Mouse (Mus musculus) gastrocnemius, postnatal 14 days (tissue): ENCODE measurements around the gene Efs. TPM values are rescaled to one million over a fixed set of nuclear protein-coding genes. Genes with fewer than 3 reads are reported as not detected.
"Not testable (repeated sequence)": the region's sequence is repeated elsewhere in the genome, so short reads cannot be mapped to it uniquely, and the experiment has no call there.

Source experiments
- DNase-seq: peaks from one replicate; pipeline ENCODE4 v3.0.0; 2021; ENCODE audit warnings: mixed read lengths
- intact Hi-C: fragments of 180-260 bp; cut with DNase I; formaldehyde crosslinking; loops from one replicate; pipeline ENCODE4 v1.15.1; 2025; ENCODE audit warnings: low total_unique reads
- total RNA-seq, 2 experiments: library from RNA; stranded (reverse); gene quantifications; 2 replicates each; pipeline ENCODE4 v1.2.3; 2021

Gene Efs
- total RNA-seq, 2 experiments from 2014 or later: 5.1 to 7.4 TPM

DNA sequence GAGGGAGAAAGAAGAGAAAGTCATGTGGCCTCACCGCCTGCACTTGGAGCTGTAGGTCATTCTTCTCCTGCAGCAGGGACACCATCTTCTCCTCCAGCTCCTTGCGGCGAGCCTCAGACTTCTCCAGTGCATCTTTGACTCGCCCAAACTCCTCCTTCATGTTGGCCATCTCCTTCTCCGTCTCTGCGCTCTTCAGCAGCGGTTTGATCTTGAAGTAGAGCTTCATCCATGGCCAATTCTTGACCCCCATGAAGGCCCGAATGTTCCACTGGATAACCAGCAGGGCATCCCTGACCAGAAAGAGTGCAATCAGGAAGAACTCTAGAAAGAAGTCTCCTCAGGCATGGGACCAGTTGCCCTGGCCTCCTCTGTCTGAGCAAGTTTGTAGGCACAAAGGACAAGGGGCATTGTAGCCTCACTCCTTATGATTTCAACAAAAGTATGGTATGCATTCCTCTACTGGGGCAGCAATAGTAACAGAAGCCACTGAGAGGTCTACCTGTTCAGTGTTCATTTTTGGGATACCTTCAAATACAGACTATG lies 27.8 kb upstream of the Efs start:
- intact Hi-C loops: no loop called here

DNA sequence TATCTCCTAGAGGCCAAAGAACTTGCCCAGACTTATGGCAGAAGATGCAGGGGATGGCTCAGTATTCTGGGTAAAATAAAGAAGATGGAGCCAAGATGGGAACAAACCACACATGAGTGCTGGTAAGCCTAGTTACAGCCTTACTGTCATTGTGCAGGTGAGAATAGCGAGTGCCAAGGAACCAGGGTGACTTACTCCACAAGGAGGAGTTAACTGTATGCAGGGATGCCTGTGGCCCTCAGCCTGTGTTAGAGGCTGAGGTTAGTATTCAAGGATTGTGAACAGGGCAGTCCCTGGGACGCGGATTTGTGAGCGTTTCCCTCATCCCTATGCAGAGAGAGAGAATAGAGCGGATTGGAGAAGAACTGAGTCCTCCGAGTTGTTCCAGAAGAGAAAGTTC lies 25.7 kb upstream of the Efs start:
- intact Hi-C loops: no loop called here
- DNase-seq: no peak

More for the DNA sequence above, 27.8 kb upstream of the Efs start:
- DNase-seq: no peak

DNA sequence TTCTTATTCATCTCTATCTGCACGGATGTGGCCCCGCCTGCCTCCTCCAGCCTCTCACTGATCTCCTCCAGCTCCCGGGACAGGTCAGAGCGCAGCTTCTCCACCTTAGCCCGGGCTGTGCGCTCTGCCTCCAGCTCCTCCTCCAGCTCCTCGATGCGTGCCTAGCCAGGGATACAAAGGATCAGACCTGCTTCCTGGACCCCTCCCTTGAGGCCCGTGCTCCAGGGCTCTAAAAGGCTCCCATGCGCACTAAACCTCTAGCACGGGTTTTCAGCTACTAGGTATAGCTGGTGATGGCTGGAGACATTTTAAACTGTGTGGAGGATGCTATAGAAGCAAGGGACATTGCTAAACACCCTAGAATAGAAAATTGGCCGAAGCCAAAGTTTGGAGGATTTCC lies 24.6 kb upstream of the Efs start:
- no peak for DNase-seq
- intact Hi-C loops: no loop called here

DNA sequence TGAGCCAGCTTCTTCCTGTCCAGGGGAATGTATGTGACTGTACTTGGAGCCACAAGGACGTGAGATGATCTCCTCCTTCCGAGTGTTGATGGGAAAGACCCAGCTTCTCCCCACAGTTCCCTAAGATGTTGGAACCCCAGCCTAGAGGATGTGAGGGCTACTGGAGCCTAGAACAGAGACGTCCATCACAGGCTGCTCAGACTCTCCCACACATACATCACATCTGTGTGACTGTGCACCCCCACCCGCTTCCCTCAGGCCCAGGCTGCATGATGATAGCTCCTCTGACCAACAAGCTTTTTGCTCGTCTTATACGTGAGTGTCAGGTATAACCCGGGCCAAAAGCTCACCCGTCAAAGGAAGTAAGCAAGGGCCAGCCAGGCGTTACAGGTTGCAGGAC lies 22.9 kb upstream of the Efs start:
- no peak for DNase-seq
- intact Hi-C loops: loop anchor here (5.0 kb wide), 1 partner anchor 59 kb away; no protein-coding TSS in a partner anchor

DNA sequence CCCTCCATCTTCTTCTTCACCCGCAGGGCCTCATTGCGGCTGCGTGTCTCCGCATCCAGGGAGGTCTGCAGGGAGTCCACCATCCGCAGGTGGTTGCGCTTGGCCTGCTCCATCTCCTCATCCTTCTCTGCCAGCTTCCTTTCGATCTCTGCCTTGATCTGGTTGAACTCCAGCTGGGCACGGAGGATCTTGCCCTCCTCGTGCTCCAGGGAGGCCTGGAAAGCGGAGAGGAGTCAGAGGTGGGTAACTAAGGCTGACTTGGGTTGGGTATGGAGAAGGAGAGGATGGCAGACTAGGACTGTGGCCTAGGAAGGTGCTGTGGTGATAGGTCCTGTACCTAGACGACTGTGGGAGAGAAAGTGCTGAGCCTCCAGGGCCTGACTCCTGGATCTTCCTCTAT lies 21.1 kb upstream of the Efs start:
- not testable (repeated sequence) for DNase-seq
- intact Hi-C loops: loop anchor here (5.0 kb wide), 1 partner anchor 60 kb away; no protein-coding TSS in a partner anchor

DNA sequence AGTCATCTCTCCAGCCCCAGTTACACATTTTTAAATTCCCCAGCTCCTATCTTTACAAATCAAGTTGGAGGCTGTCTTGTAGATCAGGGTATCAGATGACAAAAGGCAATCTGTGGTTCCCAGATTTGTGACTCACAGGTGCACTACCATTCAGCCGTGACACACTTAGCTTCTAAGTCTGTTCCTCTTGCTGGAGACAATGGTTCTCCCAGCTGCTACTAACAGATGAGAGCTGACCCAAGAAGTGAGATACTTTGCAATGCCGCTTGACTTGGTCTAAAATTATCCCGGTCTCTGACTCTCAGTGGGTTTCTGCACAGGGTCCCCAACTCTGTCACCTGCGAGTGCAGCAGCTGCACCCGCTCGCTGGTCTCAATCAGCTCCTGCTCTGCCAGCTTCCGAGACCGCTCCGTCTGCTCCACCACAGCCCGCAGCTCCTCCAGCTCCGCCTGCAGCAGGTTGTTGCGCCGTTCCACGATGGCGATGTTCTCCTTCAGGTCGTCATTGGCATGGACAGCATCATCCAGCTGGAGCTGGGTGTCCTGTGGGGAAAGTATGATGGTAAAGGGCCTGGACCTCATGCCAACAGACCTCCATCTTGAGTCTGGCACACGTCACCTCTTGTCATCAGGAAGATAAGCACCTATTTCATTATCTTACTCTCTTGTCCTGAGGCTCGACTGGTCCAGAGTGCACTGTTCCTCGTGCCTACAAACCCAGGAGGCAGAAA lies 20.2 kb upstream of the Efs start:
- intact Hi-C loops: loop anchor here (5.0 kb wide), 1 partner anchor 61 kb away; no protein-coding TSS in a partner anchor
- DNase-seq: no peak

DNA sequence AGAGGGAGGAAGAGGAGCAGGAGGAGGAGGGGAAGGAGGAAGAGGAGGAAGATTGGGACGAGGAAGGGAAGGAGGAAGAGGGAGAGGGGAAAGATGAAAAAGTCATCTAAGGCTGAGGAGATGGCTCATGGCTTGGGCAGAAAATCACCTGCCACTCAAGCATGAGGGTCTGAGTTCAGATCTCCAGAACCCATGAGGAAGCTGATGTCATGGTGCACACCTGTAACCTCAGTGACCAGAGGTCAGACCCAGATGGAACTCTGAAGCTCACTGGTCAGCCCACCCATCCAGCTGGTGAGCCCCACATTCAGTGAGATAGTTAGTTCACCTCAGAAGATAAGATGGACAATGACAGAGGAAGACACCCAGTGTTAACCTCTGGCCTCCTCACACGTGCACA lies 19.0 kb upstream of the Efs start:
- intact Hi-C loops: loop anchor here (5.0 kb wide), 1 partner anchor 62 kb away; no protein-coding TSS in a partner anchor
- DNase-seq: no peak

DNA sequence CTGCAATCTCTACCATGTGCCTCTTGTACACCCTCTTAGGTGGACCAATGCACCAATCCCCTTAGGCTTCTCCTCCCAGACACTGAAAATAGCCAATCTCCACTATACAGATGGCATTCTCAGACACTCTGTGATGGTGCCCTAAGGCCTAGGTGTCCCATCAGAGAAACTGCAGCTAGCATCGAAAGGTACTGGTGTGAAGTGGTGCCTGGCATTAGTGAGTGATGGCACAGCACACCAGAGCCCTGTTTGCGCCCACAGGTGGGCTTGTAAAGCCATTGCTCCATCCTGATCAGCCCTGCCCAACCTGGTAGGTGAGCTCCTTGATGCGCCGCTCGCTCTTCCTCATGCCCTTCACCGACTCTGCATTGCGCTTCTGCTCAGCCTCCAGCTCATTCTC lies 18.0 kb upstream of the Efs start:
- no peak for DNase-seq
- intact Hi-C loops: no loop called here

DNA sequence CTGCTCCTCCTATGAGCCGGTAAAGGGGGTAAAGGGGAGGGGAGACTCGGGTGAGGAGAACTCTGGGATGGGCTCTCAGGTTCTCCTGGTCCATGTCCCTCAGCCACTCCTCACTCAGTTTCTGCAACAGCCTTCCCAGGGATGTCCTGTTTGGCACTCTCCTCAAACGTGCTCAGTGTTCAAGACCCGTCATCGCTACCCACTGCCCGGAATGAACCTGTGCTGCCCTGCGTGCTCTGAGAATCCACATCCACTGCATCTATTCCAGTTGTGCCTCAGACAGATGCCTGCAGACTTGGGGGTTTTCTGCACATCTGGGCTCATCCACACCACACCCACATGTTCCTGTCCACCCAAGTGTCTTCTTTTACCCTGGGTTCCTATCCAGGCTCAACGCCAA lies 16.6 kb upstream of the Efs start:
- intact Hi-C loops: no loop called here
- no peak for DNase-seq

DNA sequence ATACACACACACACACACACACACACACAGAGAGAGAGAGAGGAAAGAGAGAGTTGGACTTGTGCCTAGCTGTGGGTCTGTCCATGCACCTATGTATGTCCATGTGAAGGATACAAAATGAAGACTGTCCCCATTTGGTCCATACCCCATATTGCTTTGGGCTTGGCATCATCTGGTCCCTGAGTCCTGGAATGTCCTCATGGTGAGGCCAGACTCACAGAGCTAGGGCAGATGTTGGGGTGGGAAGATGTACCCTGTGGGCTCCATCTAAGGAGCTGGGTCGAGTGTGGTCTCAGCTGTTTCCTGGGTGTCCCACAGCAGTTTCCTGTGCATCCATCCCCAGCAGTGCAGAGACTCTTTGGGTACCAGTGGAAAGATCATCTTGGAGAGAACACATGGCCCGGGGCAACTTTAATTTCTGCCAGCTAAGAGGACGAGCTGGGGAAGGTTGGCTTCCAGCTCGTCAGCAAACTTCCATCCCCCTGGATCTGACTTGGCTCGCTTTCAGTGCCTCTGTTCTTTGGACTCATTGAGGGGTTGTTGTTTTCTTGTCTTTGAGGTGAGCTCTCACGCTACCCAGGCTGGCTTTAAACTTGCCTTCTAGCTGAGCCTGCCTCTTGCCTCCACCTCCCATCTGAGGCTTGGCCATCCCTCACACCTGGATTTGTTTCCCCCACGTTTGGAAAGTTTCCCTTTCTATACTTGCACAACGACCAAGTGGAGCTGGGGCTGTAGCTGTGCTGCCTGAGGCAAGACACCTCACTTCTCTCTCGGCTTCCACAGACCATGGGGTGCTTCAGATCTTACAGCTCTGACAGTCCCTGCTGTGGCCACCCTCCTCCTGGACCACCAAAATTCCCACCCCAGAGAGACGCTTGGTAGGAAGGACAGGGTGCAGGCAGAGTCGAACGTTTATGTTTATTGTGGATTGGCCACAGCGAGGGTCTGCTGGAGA lies 15.4 kb upstream of the Efs start:
- intact Hi-C loops: no loop called here
- DNase-seq: no peak

DNA sequence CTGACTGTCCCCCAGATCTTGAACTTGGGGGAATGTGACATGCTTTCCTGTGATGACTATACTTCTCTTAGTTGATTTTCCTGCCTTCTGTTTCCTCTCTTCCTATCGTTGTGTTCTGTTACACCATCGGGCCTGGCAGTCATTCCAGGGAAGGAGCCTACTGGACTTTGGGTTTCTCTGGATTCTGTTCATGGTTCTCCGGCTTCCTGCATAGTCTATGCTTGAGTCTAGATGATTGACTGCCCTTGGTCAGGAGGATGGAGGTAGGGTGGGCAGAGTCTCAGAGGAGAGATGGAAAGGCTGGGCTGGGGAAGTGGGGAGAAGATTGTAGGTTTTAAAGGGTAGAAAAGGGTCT lies 14.2 kb upstream of the Efs start:
- no peak for DNase-seq
- intact Hi-C loops: no loop called here

DNA sequence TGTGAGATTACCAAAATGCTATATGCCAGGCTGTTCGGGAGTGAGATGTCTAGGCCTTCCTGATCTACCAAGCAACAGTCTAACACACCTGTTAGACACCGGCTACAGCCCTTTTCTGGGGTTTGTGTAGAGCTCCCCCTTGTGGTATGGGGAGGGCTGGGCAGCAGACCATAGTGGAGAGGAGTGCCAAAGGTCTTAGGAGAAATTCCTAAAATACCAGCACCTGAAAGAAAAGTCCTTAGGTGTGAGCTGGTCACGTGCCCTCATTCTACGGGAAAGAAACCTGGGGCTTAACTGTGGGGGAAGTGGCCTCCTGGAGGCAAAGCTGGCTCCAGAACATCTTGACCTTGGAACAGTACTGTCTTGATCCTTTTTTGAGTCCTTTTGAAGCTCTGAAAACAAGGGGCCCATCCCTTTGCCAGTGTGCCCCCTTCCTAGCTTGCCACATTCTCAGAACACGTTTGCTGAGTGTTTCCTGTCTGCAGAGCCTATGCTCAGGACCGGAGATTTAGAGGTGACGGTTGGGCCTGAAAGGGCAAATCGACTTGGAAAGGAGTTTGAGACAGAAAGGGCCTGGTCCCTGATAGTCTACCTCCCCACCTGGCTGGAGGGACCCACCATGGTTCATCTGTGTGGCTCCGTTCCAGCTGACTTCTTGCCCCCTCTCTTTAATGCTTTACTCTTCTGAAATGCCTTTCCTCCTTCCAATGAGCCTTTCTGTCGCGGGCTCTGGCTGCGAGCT lies 13.7 kb upstream of the Efs start:
- peak; percentile 61 for DNase-seq
- intact Hi-C loops: loop anchor here (5.0 to 10.0 kb wide), 2 partner anchors 37 to 95 kb away; no protein-coding TSS in a partner anchor

DNA sequence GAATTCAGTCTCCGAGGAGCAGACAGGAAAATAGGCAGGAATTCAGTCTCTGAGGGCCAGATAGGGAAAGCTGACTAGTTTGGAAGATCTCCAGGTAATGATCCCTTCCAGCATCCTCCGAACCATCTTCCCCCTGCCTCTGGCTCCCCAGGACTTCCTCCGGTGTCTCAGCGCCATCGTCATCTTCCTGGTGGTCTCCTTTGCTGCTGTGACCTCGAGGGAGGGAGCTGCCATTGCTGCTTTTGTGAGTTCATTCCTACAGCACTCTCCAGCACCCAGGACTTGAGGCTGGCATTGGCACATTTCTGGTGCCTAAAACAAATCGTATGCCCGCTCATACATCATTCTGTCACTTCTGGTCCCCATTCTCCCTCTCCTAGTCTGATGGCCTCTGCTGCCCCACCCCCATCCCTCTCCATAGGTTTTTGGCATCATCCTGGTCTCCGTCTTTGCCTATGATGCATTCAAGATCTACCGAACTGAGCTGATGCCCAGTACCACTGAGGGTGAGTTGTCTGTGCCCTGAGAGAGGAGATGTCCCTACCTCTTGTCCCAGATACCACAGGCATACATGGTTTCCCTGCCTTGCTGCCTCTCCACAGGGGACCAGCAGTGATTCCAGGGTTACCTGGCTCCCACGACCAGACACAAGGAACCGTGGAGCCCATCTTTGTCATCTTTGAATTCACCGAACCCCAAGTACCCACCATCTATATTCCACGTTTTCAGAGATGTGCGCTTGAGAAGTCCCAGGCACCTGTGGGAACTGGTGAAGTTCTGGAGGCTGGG lies 12.7 kb upstream of the Efs start:
- DNase-seq: no peak
- intact Hi-C loops: loop anchor here (5.0 to 10.0 kb wide), 2 partner anchors 36 to 94 kb away; no protein-coding TSS in a partner anchor

DNA sequence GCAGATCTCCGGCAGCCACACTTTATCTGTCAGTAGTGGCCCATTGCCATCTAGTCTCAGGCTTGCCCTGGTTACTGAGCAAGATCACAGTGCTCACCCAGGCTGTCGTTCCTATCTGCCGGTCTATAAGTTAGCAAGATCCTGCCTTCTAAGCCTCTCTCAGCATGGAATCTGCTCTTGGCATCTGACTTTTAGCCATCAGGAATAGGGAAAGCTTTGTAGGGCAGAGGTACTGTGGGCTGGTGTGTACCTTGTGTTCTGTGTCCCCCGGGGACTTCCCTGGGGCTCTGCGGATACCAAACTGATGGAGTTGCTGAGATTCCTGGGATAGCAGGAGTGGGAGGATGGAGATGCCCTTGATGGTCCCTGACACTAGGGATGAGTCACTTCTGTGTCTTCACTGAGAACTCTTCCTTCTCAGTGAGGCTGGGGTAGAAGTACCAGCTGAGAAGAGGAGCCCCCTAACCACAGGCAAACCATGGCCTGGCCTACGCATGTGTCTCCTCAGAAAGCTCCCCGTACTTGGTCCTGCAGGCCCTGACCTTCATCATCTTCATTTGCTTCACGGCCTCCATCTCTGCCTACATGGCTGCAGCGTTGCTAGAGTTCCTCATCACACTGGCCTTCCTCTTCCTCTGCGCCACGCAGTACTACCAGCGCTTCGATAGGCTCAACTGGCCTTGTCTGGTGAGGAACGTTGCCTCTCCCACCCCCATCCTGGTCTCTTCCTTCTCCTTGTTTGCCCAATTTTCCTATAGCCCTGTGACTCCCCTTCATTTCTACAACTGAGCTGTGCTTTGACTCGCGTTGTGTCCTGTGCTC lies 11.6 kb upstream of the Efs start:
- DNase-seq: no peak
- intact Hi-C loops: loop anchor here (5.0 to 10.0 kb wide), 2 partner anchors 35 to 93 kb away; no protein-coding TSS in a partner anchor

DNA sequence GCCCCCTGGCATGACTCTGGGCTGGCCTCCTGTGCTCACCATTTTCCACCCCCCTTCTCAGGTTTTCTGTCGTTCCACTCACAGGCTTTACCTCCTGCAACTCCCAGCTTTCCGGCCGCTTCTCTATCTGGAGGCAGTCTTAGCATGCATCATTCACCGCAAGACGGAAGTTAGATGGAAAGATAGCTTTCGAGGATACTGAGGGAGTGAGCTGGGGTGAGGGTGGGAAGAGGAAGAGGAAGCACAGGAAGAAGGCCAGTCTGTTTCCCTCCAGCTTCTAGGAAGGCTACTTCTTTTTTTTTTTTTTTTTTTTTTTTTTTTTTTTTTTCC lies 10.9 kb upstream of the Efs start:
- intact Hi-C loops: loop anchor here (5.0 to 10.0 kb wide), 2 partner anchors 34 to 92 kb away; no protein-coding TSS in a partner anchor

DNA sequence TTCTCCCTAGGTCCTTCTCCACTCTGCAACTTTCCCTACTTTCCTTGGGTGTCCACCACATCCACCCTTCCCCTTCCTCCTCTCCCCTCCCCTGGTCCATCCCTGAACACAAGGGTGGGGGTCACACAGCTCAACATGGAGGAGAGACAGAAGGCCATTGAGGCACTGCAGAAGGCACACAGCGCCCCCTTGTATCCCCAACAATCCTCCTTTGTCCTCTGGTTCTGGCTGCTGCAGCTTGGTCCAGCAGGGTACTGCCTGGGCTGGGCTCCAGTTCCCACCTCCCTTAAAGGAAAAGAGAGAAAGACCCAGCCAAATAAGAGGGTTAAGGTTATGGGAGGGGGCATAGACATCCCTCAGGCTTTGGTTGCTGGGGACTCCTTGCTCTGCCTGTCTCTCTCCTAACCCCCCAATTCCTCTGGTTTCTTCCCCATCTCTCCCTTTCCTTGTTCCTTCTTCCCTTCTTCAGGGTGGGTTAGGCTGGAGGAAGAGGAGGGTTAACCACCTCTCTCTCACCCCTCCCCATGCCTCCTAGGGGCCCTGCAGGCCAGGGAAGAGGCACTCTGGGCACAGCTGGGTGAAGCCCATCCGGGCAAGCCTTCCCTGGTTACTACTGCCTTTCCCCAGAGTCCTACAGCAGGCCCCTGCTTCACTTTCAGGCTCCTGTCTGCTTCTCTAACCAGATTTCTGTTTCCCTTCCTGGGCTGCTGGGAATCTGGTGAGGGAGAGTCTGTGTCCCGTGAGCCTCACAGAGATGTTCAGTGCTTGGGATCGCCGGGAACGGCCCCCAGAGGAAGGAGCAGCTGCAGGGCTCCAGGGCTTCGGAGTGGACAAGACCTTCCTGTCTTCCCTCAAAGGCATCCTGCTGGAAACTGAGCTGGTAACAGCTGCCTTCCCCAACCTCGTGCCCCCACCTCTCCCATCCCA lies 10.2 kb upstream of the Efs start, which contains the start of gene Cmtm5:
Gene Cmtm5, plus strand, starts transcription at position 358 of the 927 bp plus-strand sequence.
- no peak for DNase-seq

More for the DNA sequence above, 10.9 kb upstream of the Efs start:
- no peak for DNase-seq

More for the DNA sequence above, 10.2 kb upstream of the Efs start, which contains the start of gene Cmtm5:
- intact Hi-C loops: loop anchor here (5.0 to 10.0 kb wide), 2 partner anchors 34 to 91 kb away; no protein-coding TSS in a partner anchor
